Mouse (Mus musculus): Measurements from ENCODE around the gene Klk1b3. TPM values are rescaled to one million over a fixed set of nuclear protein-coding genes. Genes with fewer than 3 reads are reported as not detected.

The Klk1b3 gene
- polyA plus RNA-seq, 3 experiments from 2014 or later = not detected

Other genes with a start within 250 kb of the Klk1b3 start
- not detected for gene Klk1b8, start 247.5 kb upstream of the Klk1b3 start, polyA plus RNA-seq (2017; shearing (Covaris generic))
- gene Klk1b1, start 231.4 kb upstream of the Klk1b3 start, polyA plus RNA-seq (2017; shearing (Covaris generic)) = not detected
- 1 to 10 TPM in 2 of 3 experiments, not detected in 1; 1.5 to 2.8 TPM for gene Klk1b9, start 222.1 kb upstream of the Klk1b3 start, polyA plus RNA-seq (2017; shearing (Covaris generic))
- not detected for gene Klk1b11, start 202.3 kb upstream of the Klk1b3 start, polyA plus RNA-seq (2017; shearing (Covaris generic))
- not detected for gene Klk1b26, start 186.0 kb upstream of the Klk1b3 start, polyA plus RNA-seq (2017; shearing (Covaris generic))
- 1 to 10 TPM; 3.3 to 6.3 (median 4.1) TPM for gene Klk1b27, start 145.9 kb upstream of the Klk1b3 start, polyA plus RNA-seq (2017; shearing (Covaris generic))
- not detected for gene Klk1b21, start 95.9 kb upstream of the Klk1b3 start, polyA plus RNA-seq (2017; shearing (Covaris generic))
- not detected for gene Klk1b22, start 85.5 kb upstream of the Klk1b3 start, polyA plus RNA-seq (2017; shearing (Covaris generic))
- gene Klk1b16, start 61.4 kb upstream of the Klk1b3 start, polyA plus RNA-seq (2017; shearing (Covaris generic)) = not detected
- gene Klk1b24, start 10.0 kb upstream of the Klk1b3 start, polyA plus RNA-seq (2017; shearing (Covaris generic)) = not detected
- gene Klk1b4, start 9.2 kb downstream of the Klk1b3 start, polyA plus RNA-seq (2017; shearing (Covaris generic)) = not detected
- not detected for gene Klk1b5, start 17.8 kb downstream of the Klk1b3 start, polyA plus RNA-seq (2017; shearing (Covaris generic))
- gene Klk1, start 27.2 kb downstream of the Klk1b3 start, polyA plus RNA-seq (2017; shearing (Covaris generic)) = under 1 TPM in 1 of 3 experiments, not detected in 2; 0.44 TPM
- gene Gm36864, start 38.0 kb downstream of the Klk1b3 start, polyA plus RNA-seq (2017; shearing (Covaris generic)) = under 1 TPM in 1 of 3 experiments, not detected in 2; 0.38 TPM
- 1 to 10 TPM; 1.3 to 2.5 (median 1.6) TPM for gene 1700028J19Rik, start 48.5 kb downstream of the Klk1b3 start, polyA plus RNA-seq (2017; shearing (Covaris generic))
- gene 2410002F23Rik, start 48.5 kb downstream of the Klk1b3 start, polyA plus RNA-seq (2017; shearing (Covaris generic)) = 100 to 1,000 TPM in 1 of 3 experiments, 10 to 100 TPM in 2; 47.7 to 133 (median 97.4) TPM
- gene Acp4, start 59.2 kb downstream of the Klk1b3 start, polyA plus RNA-seq (2017; shearing (Covaris generic)) = not detected
- not detected for gene Gm15517, start 63.3 kb downstream of the Klk1b3 start, polyA plus RNA-seq (2017; shearing (Covaris generic))
- under 1 TPM; 0.28 to 0.62 (median 0.34) TPM for gene Clec11a, start 108.7 kb downstream of the Klk1b3 start, polyA plus RNA-seq (2017; shearing (Covaris generic))
- under 1 TPM; 0.15 to 0.62 (median 0.20) TPM for gene Shank1, start 112.1 kb downstream of the Klk1b3 start, polyA plus RNA-seq (2017; shearing (Covaris generic))
- gene Syt3, start 185.9 kb downstream of the Klk1b3 start, polyA plus RNA-seq (2017; shearing (Covaris generic)) = not detected
- gene 1700008O03Rik, start 187.6 kb downstream of the Klk1b3 start, polyA plus RNA-seq (2017; shearing (Covaris generic)) = not detected
- not detected for gene Lrrc4b, start 230.8 kb downstream of the Klk1b3 start, polyA plus RNA-seq (2017; shearing (Covaris generic))

Data from inflammation-experienced regulatory T-cells, adult 6 months (primary cell).